Comparison of ENCODE assay signal across 14 mouse cellular contexts in genomic region chr13:47129090-47129489, GRCm38 (mm10).
"Had no signal": no experiment of that assay in that cellular context is flagged by ENCODE, and none has a peak within 500 bp of the region (broad histone marks: within the 10 kb centered on the region; RNA-seq: fewer than 3 reads in every experiment).

No protein-coding gene starts in this region.

- H3K9me3 ChIP-seq: liver, embryonic 13.5 days; stomach, embryonic 15.5 days had no signal

- H3K4me1 ChIP-seq: stomach, embryonic 15.5 days had no signal

- H3K4me3 ChIP-seq: layer of hippocampus, adult 2 months; liver, embryonic 13.5 days; stomach, embryonic 15.5 days had no signal

- H3K27me3 ChIP-seq: stomach, embryonic 15.5 days had no signal

- H3K4me2 ChIP-seq: liver, embryonic 13.5 days; midbrain, embryonic 11.5 days; stomach, embryonic 15.5 days had no signal

- H3K9ac ChIP-seq: liver, embryonic 13.5 days; stomach, embryonic 15.5 days had no signal

- H3K36me3 ChIP-seq: liver, embryonic 13.5 days; stomach, embryonic 15.5 days had no signal

- H3K27ac ChIP-seq: kidney, postnatal 0 days; layer of hippocampus, adult 2 months; liver, embryonic 13.5 days; stomach, embryonic 15.5 days had no signal

- DNase-seq: kidney, postnatal 25 days; layer of hippocampus, adult 9-11 months; liver, embryonic 13.5 days; lung, adult 2 months; lung, postnatal 14 days; lung, postnatal 4 days; midbrain, embryonic 14.5 days; right cerebral cortex, postnatal 25 days; spleen, adult 18-20 months; thymus, postnatal 25 days had no signal
